In the genomic region with DNA sequence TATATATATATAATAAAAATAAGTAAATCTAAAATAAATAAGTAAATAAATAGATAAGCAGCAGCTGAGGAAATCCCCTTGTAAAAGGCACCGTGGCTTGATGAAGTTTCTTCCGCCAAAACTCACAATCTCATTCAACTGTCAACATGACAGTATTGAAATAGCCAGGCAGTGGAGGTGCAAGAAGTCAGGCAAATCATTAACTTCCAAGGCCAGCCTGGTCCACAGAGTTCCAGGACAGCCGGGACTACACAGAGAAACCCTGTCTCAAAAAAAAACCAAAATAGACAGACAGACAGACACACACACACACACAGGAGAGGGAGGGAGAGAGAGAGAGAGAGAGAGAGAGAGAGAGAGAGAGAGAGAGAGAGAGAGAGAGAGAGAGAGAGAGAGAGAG, we compare ENCODE assay signal across 26 mouse cellular contexts. TPM values are rescaled to one million over a fixed set of nuclear protein-coding genes. Genes with fewer than 3 reads are reported as not detected.
A peak's percentile ranks its signal among the peaks of the same experiment; 100 is the strongest.
DNase-seq lines count a peak whose midpoint lies in the region; ATAC-seq lines count a peak whose summit lies in the region.
"Had no signal": no experiment of that assay in that cellular context is flagged by ENCODE, and none has a peak within 500 bp of the region (broad histone marks: within the 10 kb centered on the region; RNA-seq: fewer than 3 reads in every experiment).

No protein-coding gene starts in this region.

- 68% methylated on average over 3 of the region's 3 CpGs for whole genome bisulfite sequencing in kidney, embryonic 15.5 days
- 70% methylated on average over 3 of the region's 3 CpGs for WGBS in liver, embryonic 12.5 days (ENCODE audit: insufficient replicate concordance)
- WGBS in stomach, embryonic 15.5 days, result 61% methylated on average over 3 of the region's 3 CpGs

- peaks cover 10% of the 10 kb centered on the region for H3K36me3 ChIP-seq in kidney, embryonic 15.5 days
- H3K36me3 ChIP-seq in liver, embryonic 12.5 days, result peaks cover 10% of the 10 kb centered on the region
- no peaks in the 10 kb centered on the region for H3K36me3 ChIP-seq in stomach, embryonic 15.5 days
- H3K36me3 ChIP-seq: hindbrain, embryonic 12.5 days had no signal

- no peaks in the 10 kb centered on the region for H3K9me3 ChIP-seq in kidney, embryonic 15.5 days (replicated peaks)
- H3K9me3 ChIP-seq in liver, embryonic 12.5 days (replicated peaks), result no peaks in the 10 kb centered on the region
- no peaks in the 10 kb centered on the region for H3K9me3 ChIP-seq in stomach, embryonic 15.5 days
- H3K9me3 ChIP-seq: heart, embryonic 12.5 days; hindbrain, embryonic 12.5 days; midbrain, embryonic 10.5 days; neural tube, embryonic 12.5 days had no signal

- peaks cover 22% of the 10 kb centered on the region for H3K4me1 ChIP-seq in kidney, embryonic 15.5 days
- H3K4me1 ChIP-seq in liver, embryonic 12.5 days, result peaks cover 24% of the 10 kb centered on the region
- peaks cover 16% of the 10 kb centered on the region for H3K4me1 ChIP-seq in stomach, embryonic 15.5 days

- no peak overlapping the region for H3K4me2 ChIP-seq in kidney, embryonic 15.5 days
- H3K4me2 ChIP-seq in liver, embryonic 12.5 days, result no peak overlapping the region
- no peak overlapping the region for H3K4me2 ChIP-seq in stomach, embryonic 15.5 days
- H3K4me2 ChIP-seq: heart, embryonic 12.5 days; hindbrain, embryonic 12.5 days; lung, embryonic 14.5 days; neural tube, embryonic 12.5 days had no signal

- H3K27ac ChIP-seq in kidney, embryonic 15.5 days, result no peak overlapping the region
- peak overlapping the region; percentile 41; the same call in 1 of the 2 replicates for H3K27ac ChIP-seq in liver, embryonic 12.5 days
- no peak overlapping the region; the same call in 1 of the 2 replicates for H3K27ac ChIP-seq in stomach, embryonic 15.5 days
- H3K27ac ChIP-seq: forebrain, embryonic 10.5 days; gastrocnemius, adult 2 months; hindbrain, embryonic 12.5 days; midbrain, embryonic 10.5 days; neural tube, embryonic 12.5 days had no signal

- H3K4me3 ChIP-seq in kidney, embryonic 15.5 days (replicated peaks), result no peak overlapping the region
- no peak overlapping the region for H3K4me3 ChIP-seq in liver, embryonic 12.5 days
- H3K4me3 ChIP-seq in stomach, embryonic 15.5 days (replicated peaks), result no peak overlapping the region
- H3K4me3 ChIP-seq: forebrain, embryonic 10.5 days; gastrocnemius, adult 2 months; heart, embryonic 12.5 days; hindbrain, embryonic 12.5 days; midbrain, embryonic 10.5 days; neural tube, embryonic 12.5 days had no signal

- no peak overlapping the region for H3K9ac ChIP-seq in kidney, embryonic 15.5 days
- no peak overlapping the region for H3K9ac ChIP-seq in liver, embryonic 12.5 days
- H3K9ac ChIP-seq in stomach, embryonic 15.5 days, result no peak overlapping the region
- H3K9ac ChIP-seq: heart, embryonic 12.5 days; hindbrain, embryonic 12.5 days; lung, embryonic 14.5 days; neural tube, embryonic 12.5 days had no signal

- peak; percentile 34 for DNase-seq in kidney, adult 18-20 months
- DNase-seq in kidney, postnatal 10 days, result peak; percentile 43
- DNase-seq in left cerebral cortex, adult 8-10 months (ENCODE audit: low spot score in 2 of 2), result no peak
- no peak for DNase-seq in layer of hippocampus, postnatal 14 days (ENCODE audit: low spot score in 2 of 2)
- DNase-seq in c-Kit-positive CD71-positive TER-119-positive erythroid progenitor cells, embryonic 14.5 days (ENCODE audit: low spot score), result no peak
- DNase-seq: adrenal gland, postnatal 25 days; cerebellum, adult 18-20 months; cerebellum, postnatal 36 days; gastrocnemius, adult 2 months; heart, postnatal 14 days; lung, embryonic 14.5 days; lung, postnatal 4 days; right cerebral cortex, postnatal 4 days; thymus, adult 2 months had no signal

- ATAC-seq in kidney, embryonic 15.5 days (replicated peaks; ENCODE audit: low FRiP score), result no peak
- ATAC-seq in liver, embryonic 12.5 days, result no peak
- ATAC-seq in stomach, embryonic 15.5 days (ENCODE audit: insufficient read depth, low FRiP score, low read depth), result peak; percentile 43; the same call in 1 of the 2 replicates
- ATAC-seq: CD4-positive, CD25-positive, alpha-beta regulatory T cell, adult 4 months; Patski had no signal

- no peaks in the 10 kb centered on the region for H3K27me3 ChIP-seq in kidney, embryonic 15.5 days
- H3K27me3 ChIP-seq in liver, embryonic 12.5 days (replicated peaks), result no peaks in the 10 kb centered on the region
- no peaks in the 10 kb centered on the region for H3K27me3 ChIP-seq in stomach, embryonic 15.5 days (replicated peaks)
- H3K27me3 ChIP-seq: heart, embryonic 12.5 days; hindbrain, embryonic 12.5 days; neural tube, embryonic 12.5 days; Patski had no signal

RNA-seq across cellular contexts. Expression of a gene that starts 4.5 kb away (rescaled TPM):
- 529 and 563 TPM in 2 replicates for polyA plus RNA-seq in kidney, embryonic 15.5 days (2015; fragmentation: Nextera tagmentation; extraction: Ambion mirVana)
- 583 and 622 TPM in 2 replicates for polyA plus RNA-seq in liver, embryonic 12.5 days (2016; fragmentation: Nextera tagmentation; extraction: Ambion mirVana)
- 711 and 842 TPM in 2 replicates for polyA plus RNA-seq in stomach, embryonic 15.5 days (2015; fragmentation: Nextera tagmentation; extraction: Ambion mirVana)
- 100 to 1,000 TPM; 405 to 436 (median 416) TPM for total RNA-seq in left cerebral cortex, adult 8-10 months (2022)
- total RNA-seq in layer of hippocampus, postnatal 14 days (2021), result 100 to 1,000 TPM; 264 to 267 TPM

RNA-seq across cellular contexts. Expression of a gene that starts 12.5 kb away (rescaled TPM):
- 2.4 and 14.9 TPM in 2 replicates for polyA plus RNA-seq in kidney, embryonic 15.5 days (2015; fragmentation: Nextera tagmentation; extraction: Ambion mirVana)
- polyA plus RNA-seq in liver, embryonic 12.5 days (2016; fragmentation: Nextera tagmentation; extraction: Ambion mirVana), result 6.2 and 7.3 TPM in 2 replicates
- 13.2 and 19.1 TPM in 2 replicates for polyA plus RNA-seq in stomach, embryonic 15.5 days (2015; fragmentation: Nextera tagmentation; extraction: Ambion mirVana)
- 10 to 100 TPM; 43.0 to 73.3 (median 55.7) TPM for total RNA-seq in left cerebral cortex, adult 8-10 months (2022)
- 10 to 100 TPM; 25.9 to 48.3 TPM for total RNA-seq in layer of hippocampus, postnatal 14 days (2021)

RNA-seq across cellular contexts. Expression of a gene that starts 20.7 kb away (rescaled TPM):
- 220 and 237 TPM in 2 replicates for polyA plus RNA-seq in kidney, embryonic 15.5 days (2015; fragmentation: Nextera tagmentation; extraction: Ambion mirVana)
- 186 and 187 TPM in 2 replicates for polyA plus RNA-seq in liver, embryonic 12.5 days (2016; fragmentation: Nextera tagmentation; extraction: Ambion mirVana)
- polyA plus RNA-seq in stomach, embryonic 15.5 days (2015; fragmentation: Nextera tagmentation; extraction: Ambion mirVana), result 198 and 218 TPM in 2 replicates
- total RNA-seq in left cerebral cortex, adult 8-10 months (2022), result 100 to 1,000 TPM; 243 to 273 (median 258) TPM
- total RNA-seq in layer of hippocampus, postnatal 14 days (2021), result 100 to 1,000 TPM; 234 to 250 TPM

RNA-seq across cellular contexts. Expression of a gene that starts 26.1 kb away (rescaled TPM):
- 0.73 and 1.4 TPM in 2 replicates for polyA plus RNA-seq in kidney, embryonic 15.5 days (2015; fragmentation: Nextera tagmentation; extraction: Ambion mirVana)
- polyA plus RNA-seq in liver, embryonic 12.5 days (2016; fragmentation: Nextera tagmentation; extraction: Ambion mirVana), result 15.0 and 18.5 TPM in 2 replicates
- polyA plus RNA-seq in stomach, embryonic 15.5 days (2015; fragmentation: Nextera tagmentation; extraction: Ambion mirVana), result 3.3 and 7.1 TPM in 2 replicates
- not detected for total RNA-seq in left cerebral cortex, adult 8-10 months (2022)
- not detected for total RNA-seq in layer of hippocampus, postnatal 14 days (2021)
- total RNA-seq: gastrocnemius, adult 2 months; heart, postnatal 14 days; layer of hippocampus, adult 8-10 months; left cerebral cortex, adult 18-20 months had no signal
- polyA plus RNA-seq: forebrain, embryonic 10.5 days; hindbrain, embryonic 12.5 days; lung, embryonic 14.5 days; neural tube, embryonic 12.5 days; Patski had no signal

RNA-seq across cellular contexts. Expression of a gene that starts 30.2 kb away (rescaled TPM):
- 5.0 and 5.1 TPM in 2 replicates for polyA plus RNA-seq in kidney, embryonic 15.5 days (2015; fragmentation: Nextera tagmentation; extraction: Ambion mirVana)
- polyA plus RNA-seq in liver, embryonic 12.5 days (2016; fragmentation: Nextera tagmentation; extraction: Ambion mirVana), result 1.3 and 1.5 TPM in 2 replicates
- 4.0 and 4.5 TPM in 2 replicates for polyA plus RNA-seq in stomach, embryonic 15.5 days (2015; fragmentation: Nextera tagmentation; extraction: Ambion mirVana)
- 10 to 100 TPM in 1 of 4 experiments, 1 to 10 TPM in 3; 3.9 to 11.7 (median 4.1) TPM for total RNA-seq in left cerebral cortex, adult 8-10 months (2022)
- 1 to 10 TPM; 2.3 to 3.0 TPM for total RNA-seq in layer of hippocampus, postnatal 14 days (2021)

Comparison
In these comparisons a context has a peak if more than half of its experiments do, and no peak if none do; other contexts are left out.
1. DNase-seq: peak in kidney, adult 18-20 months (single experiment) and kidney, postnatal 10 days (single experiment); none in left cerebral cortex, adult 8-10 months (0 of 2), layer of hippocampus, postnatal 14 days (0 of 2) and c-Kit-positive CD71-positive TER-119-positive erythroid progenitor cells, embryonic 14.5 days (single experiment).